Mouse (Mus musculus): ENCODE measurements around the gene Cebpzos. TPM values are rescaled to one million over a fixed set of nuclear protein-coding genes. Genes with fewer than 3 reads are reported as not detected.

The Cebpzos gene
- 57.0 and 59.5 TPM in 2 replicates for polyA plus RNA-seq (2015; fragmentation: Nextera tagmentation; extraction: Ambion mirVana)

GRCm38 (mm10) chr17:78916369-78916813 is at the start of gene Cebpzos:
Gene Cebpzos (plus strand): TSS chr17:78916500.
- peak within 1 kb of the TSS; percentile 70 for H3K4me3 ChIP-seq (ENCODE audit: low read depth, low read length)
- no peaks in the 10 kb centered on the region for H3K27me3 ChIP-seq (ENCODE audit: insufficient read depth, low read length)
- peak within 1 kb of the TSS; percentile 87 for H3K4me2 ChIP-seq (ENCODE audit: low read depth, low read length)
- TF ChIP-seq CTCF (IDR thresholded peaks at IDR 0.05; ENCODE audit: low read depth): no peak
- TF ChIP-seq EP300 (IDR thresholded peaks at IDR 0.05; ENCODE audit: low read depth): no peak
- DNase-seq: peak; percentile 96
- no peaks in the 10 kb centered on the region for H3K9me3 ChIP-seq (ENCODE audit: low read length)
- WGBS (ENCODE audit: insufficient replicate concordance): under 1% methylated on average over 37 of the region's 37 CpGs
- H3K27ac ChIP-seq (ENCODE audit: low read depth): peak within 1 kb of the TSS; percentile 87
- H3K36me3 ChIP-seq (replicated peaks; ENCODE audit: insufficient read depth, low read length): peaks cover 22% of the 10 kb centered on the region
- peak within 1 kb of the TSS; percentile 80 for H3K9ac ChIP-seq (replicated peaks)
- H3K4me1 ChIP-seq (ENCODE audit: insufficient read depth): peaks cover 18% of the 10 kb centered on the region
- ATAC-seq: peak; percentile 91

GRCm38 (mm10) chr17:78873886-78874285 is 42.4 kb upstream of the Cebpzos start:
- ATAC-seq: no peak
- H3K36me3 ChIP-seq (replicated peaks; ENCODE audit: insufficient read depth, low read length): peaks cover 84% of the 10 kb centered on the region
- TF ChIP-seq EP300 (IDR thresholded peaks at IDR 0.05; ENCODE audit: low read depth) (no peak), CTCF (IDR thresholded peaks at IDR 0.05; ENCODE audit: low read depth) (no peak)

GRCm38 (mm10) chr17:78881878-78882304 is 34.4 kb upstream of the Cebpzos start:
- H3K4me2 ChIP-seq (ENCODE audit: low read depth, low read length): peak overlapping the region; percentile 68
- peak overlapping the region; percentile 85 for H3K27ac ChIP-seq (ENCODE audit: low read depth)
- peak overlapping the region; percentile 87 for H3K4me3 ChIP-seq (ENCODE audit: low read depth, low read length)
- H3K9ac ChIP-seq (replicated peaks): peak overlapping the region; percentile 90
- ATAC-seq: peak; percentile 55
- TF ChIP-seq CTCF (IDR thresholded peaks at IDR 0.05; ENCODE audit: low read depth): no peak
- TF ChIP-seq EP300 (IDR thresholded peaks at IDR 0.05; ENCODE audit: low read depth): no peak
- H3K9me3 ChIP-seq (ENCODE audit: low read length): no peaks in the 10 kb centered on the region
- peaks cover 16% of the 10 kb centered on the region for H3K4me1 ChIP-seq (ENCODE audit: insufficient read depth)
- WGBS (ENCODE audit: insufficient replicate concordance): 9% methylated on average over 5 of the region's 7 CpGs
- H3K27me3 ChIP-seq (ENCODE audit: insufficient read depth, low read length): no peaks in the 10 kb centered on the region
- DNase-seq: peak; percentile 57
- H3K36me3 ChIP-seq (replicated peaks; ENCODE audit: insufficient read depth, low read length): peaks cover 29% of the 10 kb centered on the region

More at GRCm38 (mm10) chr17:78873886-78874285, 42.4 kb upstream of the Cebpzos start:
- DNase-seq: no peak
- Histone ChIP-seq H3K9me3 (ENCODE audit: low read length) (no peaks in the 10 kb centered on the region), H3K27ac (ENCODE audit: low read depth) (no peak overlapping the region), H3K4me3 (ENCODE audit: low read depth, low read length) (no peak overlapping the region), H3K9ac (replicated peaks) (no peak overlapping the region), H3K27me3 (ENCODE audit: insufficient read depth, low read length) (no peaks in the 10 kb centered on the region), H3K4me1 (ENCODE audit: insufficient read depth) (no peaks in the 10 kb centered on the region), H3K4me2 (ENCODE audit: low read depth, low read length) (no peak overlapping the region)
- 92% methylated on average over 6 of the region's 6 CpGs for WGBS (ENCODE audit: insufficient replicate concordance)

- WGBS (ENCODE audit: insufficient replicate concordance): under 1% methylated on average over 28 of the region's 28 CpGs
- DNase-seq (peak; percentile 92), ATAC-seq (peak; percentile 99)
- H3K9ac ChIP-seq (replicated peaks): peak within 1 kb of the TSS; percentile 90
- peaks cover 16% of the 10 kb centered on the region for H3K4me1 ChIP-seq (ENCODE audit: insufficient read depth)
- no peaks in the 10 kb centered on the region for H3K9me3 ChIP-seq (ENCODE audit: low read length)
- peak within 1 kb of the TSS; percentile 85 for H3K27ac ChIP-seq (ENCODE audit: low read depth)
- H3K27me3 ChIP-seq (ENCODE audit: insufficient read depth, low read length): no peaks in the 10 kb centered on the region
- H3K36me3 ChIP-seq (replicated peaks; ENCODE audit: insufficient read depth, low read length): peaks cover 23% of the 10 kb centered on the region
- H3K4me2 ChIP-seq (ENCODE audit: low read depth, low read length): peak within 1 kb of the TSS; percentile 68
- peak within 1 kb of the TSS; percentile 87 for H3K4me3 ChIP-seq (ENCODE audit: low read depth, low read length)
- no peak for TF ChIP-seq CTCF (IDR thresholded peaks at IDR 0.05; ENCODE audit: low read depth)
- peak; percentile 50; the same call in 1 of the 2 replicates for TF ChIP-seq EP300 (IDR thresholded peaks at IDR 0.05; ENCODE audit: low read depth)
Measured at GRCm38 (mm10) chr17:78882401-78883112, 33.7 kb upstream of the Cebpzos start, which contains the start of gene Eif2ak2. Gene Eif2ak2 (minus strand): TSS chr17:78882573.

- Histone ChIP-seq H3K4me3 (ENCODE audit: low read depth, low read length) (no peak overlapping the region), H3K36me3 (replicated peaks; ENCODE audit: insufficient read depth, low read length) (peaks cover 15% of the 10 kb centered on the region), H3K27ac (ENCODE audit: low read depth) (no peak overlapping the region), H3K27me3 (ENCODE audit: insufficient read depth, low read length) (no peaks in the 10 kb centered on the region), H3K9me3 (ENCODE audit: low read length) (no peaks in the 10 kb centered on the region), H3K4me1 (ENCODE audit: insufficient read depth) (peaks cover 16% of the 10 kb centered on the region), H3K9ac (replicated peaks) (no peak overlapping the region), H3K4me2 (ENCODE audit: low read depth, low read length) (no peak overlapping the region)
- 84% methylated on average over 4 of the region's 4 CpGs for WGBS (ENCODE audit: insufficient replicate concordance)
- no peak for ATAC-seq
- TF ChIP-seq CTCF (IDR thresholded peaks at IDR 0.05; ENCODE audit: low read depth): no peak
- no peak for DNase-seq
Measured at GRCm38 (mm10) chr17:78883291-78883690, 33.0 kb upstream of the Cebpzos start.

GRCm38 (mm10) chr17:78885286-78886065 is 30.8 kb upstream of the Cebpzos start:
- H3K27ac ChIP-seq (ENCODE audit: low read depth): no peak overlapping the region
- no peak overlapping the region for H3K9ac ChIP-seq (replicated peaks)
- no peak for ATAC-seq
- H3K36me3 ChIP-seq (replicated peaks; ENCODE audit: insufficient read depth, low read length): no peaks in the 10 kb centered on the region
- TF ChIP-seq EP300 (IDR thresholded peaks at IDR 0.05; ENCODE audit: low read depth) (no peak), CTCF (IDR thresholded peaks at IDR 0.05; ENCODE audit: low read depth) (no peak)
- H3K4me1 ChIP-seq (ENCODE audit: insufficient read depth): peaks cover 13% of the 10 kb centered on the region
- no peak overlapping the region for H3K4me2 ChIP-seq (ENCODE audit: low read depth, low read length)
- H3K9me3 ChIP-seq (ENCODE audit: low read length): no peaks in the 10 kb centered on the region
- WGBS (ENCODE audit: insufficient replicate concordance): 79% methylated on average over 5 of the region's 5 CpGs
- no peaks in the 10 kb centered on the region for H3K27me3 ChIP-seq (ENCODE audit: insufficient read depth, low read length)
- DNase-seq: no peak
- H3K4me3 ChIP-seq (ENCODE audit: low read depth, low read length): no peak overlapping the region
